Mouse (Mus musculus) E14TG2a.4 (cell line): ENCODE data around the gene Ankrd45.

Source experiments
- CTCF ChIP-seq: conservative IDR thresholded peaks from 2 replicates; pipeline ENCODE4 v1.5.1; 2014; ENCODE audit warnings: low read length
- NANOG ChIP-seq: IDR thresholded peaks from 2 replicates; pipeline ENCODE4 v1.6.1; 2014; ENCODE audit warnings: borderline replicate concordance, low read length, mixed read lengths
- POU5F1 ChIP-seq: IDR thresholded peaks from 2 replicates; pipeline ENCODE4 v1.6.1; 2014; ENCODE audit warnings: low read length, borderline replicate concordance

- no peak for TF ChIP-seq CTCF
- no peak for TF ChIP-seq NANOG
- TF ChIP-seq POU5F1 = no peak
Measured at GRCm38 (mm10) chr1:161219816-161220215, 77.3 kb downstream of the Ankrd45 start.
